Mouse (Mus musculus) left cerebral cortex, postnatal 36 days (tissue): ENCODE measurements around the gene Ankrd34a. TPM values are rescaled to one million over a fixed set of nuclear protein-coding genes. Genes with fewer than 3 reads are reported as not detected.

Experiments
- DNase-seq, 2 experiments: peaks; one replicate each; pipeline ENCODE4 v3.0.0; 2021 to 2022; ENCODE audit warnings: low spot score in 2 of 2, mixed read lengths in 1 of 2
- intact Hi-C: fragments of 180-260 bp; cut with DNase I; formaldehyde crosslinking; loops from one replicate; pipeline ENCODE4 v1.15.1; 2025
- total RNA-seq, 2 experiments: library from RNA; stranded (reverse); gene quantifications; 2 replicates each; pipeline ENCODE4 v1.2.3; 2021

The Ankrd34a gene
- total RNA-seq, 2 experiments from 2014 or later: 68.9 to 75.7 TPM

GRCm38 (mm10) chr3:96560881-96561668 lies 35.4 kb upstream of the Ankrd34a start:
- DNase-seq: no peak
- intact Hi-C loops: no loop called here

DNA sequence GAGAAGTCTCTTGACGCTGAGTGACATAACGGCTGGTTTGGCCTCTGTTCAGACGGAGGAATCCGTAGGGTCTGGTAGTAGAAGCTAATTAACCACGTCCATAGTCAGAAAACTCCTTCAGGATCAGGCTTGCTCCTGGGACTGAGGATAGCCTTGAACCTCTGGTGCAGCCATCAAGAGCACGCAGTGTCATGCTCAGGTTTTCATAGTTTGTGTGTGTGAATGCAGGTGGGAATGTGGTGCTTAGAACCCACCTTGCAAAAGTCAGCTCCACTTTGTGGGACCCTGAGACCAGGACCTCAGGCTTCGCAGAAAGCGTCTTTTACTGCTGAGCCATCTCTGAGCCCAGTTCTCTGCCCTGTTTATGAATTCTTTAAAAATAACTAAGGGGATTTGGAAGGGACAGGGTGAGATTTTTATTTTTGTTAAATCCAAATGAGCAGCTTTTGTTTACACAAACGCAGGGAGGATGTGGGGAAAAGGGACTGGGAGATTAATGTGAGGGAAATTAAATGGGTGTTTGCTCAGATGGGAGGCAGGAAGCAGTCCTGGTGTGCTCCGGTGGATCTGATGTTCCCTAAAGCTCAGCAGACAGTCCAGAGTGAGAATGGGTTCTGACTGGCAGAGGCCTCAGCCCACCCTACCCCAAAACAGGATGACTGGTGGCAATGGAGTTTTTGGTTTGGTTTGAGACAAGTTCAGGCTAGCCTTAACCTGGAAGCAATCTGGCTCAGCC lies 34.3 kb upstream of the Ankrd34a start:
- intact Hi-C loops: no loop called here
- DNase-seq: no peak

- DNase-seq: no peak
- intact Hi-C loops: no loop called here
Observed at GRCm38 (mm10) chr3:96563267-96563666, 33.2 kb upstream of the Ankrd34a start.

DNA sequence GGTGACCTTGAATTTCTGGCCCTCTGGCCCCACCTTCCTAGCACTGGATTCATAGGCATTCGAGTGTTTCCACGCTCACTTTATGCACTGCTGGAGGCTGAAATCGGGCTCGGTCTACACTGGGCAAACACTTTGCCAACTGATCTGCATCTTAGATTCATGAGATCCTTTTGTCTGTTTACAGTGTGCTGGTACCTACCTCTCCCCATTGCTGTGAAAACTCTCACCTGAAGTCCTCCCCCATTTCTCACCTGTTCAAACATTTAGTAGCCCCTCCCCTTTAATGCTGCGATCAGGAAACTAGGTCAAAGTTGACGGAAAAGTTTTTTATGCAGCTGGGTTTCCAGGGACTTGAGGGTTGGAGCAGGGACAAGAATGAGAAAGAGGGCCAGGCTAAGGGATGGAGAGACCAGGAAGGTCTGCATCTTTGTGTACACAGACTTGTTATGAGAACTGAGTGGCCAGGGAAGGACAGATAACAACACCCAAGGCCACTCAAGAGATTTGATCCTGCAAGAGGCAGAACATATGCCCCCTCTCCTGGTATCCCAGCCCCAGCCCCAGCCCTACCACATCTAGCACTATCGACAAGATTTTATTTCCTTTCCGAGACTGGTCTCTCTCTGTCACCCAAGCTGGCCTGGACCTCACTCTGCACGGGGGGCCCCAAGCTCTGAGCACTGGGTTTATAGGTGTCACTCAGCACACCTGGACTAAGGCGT lies 32.4 kb upstream of the Ankrd34a start:
- intact Hi-C loops: no loop called here
- DNase-seq: no peak

DNA sequence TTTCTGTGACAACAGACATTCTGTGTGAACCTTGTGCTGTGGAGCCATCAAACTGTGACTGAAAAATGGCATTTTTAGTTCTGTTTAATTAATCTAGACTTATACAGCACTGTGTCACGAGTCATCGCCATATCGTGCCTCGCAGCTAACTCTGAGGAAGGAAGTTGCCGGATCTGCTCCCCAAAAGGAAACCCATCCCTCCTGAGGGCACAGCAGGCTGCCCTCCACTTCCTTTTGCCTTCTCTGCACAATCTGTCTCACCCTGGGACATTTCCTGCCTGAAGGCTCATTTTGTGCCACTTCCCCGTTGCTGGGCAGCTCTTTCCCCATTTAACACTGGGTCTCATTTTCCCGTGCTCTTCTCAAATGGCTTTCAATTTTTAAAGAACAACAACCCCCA lies 31.8 kb upstream of the Ankrd34a start:
- DNase-seq: no peak
- intact Hi-C loops: no loop called here

GRCm38 (mm10) chr3:96565105-96565504 lies 31.3 kb upstream of the Ankrd34a start:
- intact Hi-C loops: no loop called here
- DNase-seq: no peak

DNA sequence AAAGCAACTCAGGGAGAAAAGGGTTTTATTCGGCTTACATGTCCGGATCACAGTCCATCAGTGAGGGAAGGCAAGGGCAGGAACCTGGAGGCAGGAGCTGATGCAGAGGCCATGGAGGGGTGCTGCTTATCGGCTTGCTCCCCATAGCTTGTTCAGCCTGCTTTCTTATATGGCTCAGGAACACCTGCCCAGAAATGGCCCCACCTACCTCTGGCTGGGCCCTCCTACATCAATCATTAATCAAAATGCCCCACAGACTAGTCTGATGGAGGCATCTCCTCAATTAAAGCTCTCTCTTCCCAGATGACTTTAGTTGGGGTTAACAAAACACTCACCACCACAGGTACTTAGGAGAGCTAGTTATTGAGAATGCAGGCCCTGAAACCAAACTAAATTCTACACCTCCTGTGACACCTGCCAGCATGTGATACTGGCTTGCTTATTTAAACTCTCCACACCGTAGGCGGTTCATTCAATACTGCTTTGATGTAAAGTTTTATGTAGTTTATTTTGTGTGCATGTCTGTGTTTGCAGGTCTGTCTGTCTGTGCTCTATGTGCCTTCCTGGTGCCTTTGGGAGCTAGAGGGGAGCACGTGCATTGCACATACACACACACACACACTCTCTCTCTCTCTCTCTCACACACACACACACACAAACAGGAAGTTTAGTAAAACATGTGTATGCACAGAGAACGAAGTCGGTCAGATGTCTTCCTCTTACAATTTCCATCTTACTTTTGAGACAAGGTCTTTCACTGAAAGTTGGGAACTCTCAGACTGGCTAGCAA lies 29.6 kb upstream of the Ankrd34a start:
- DNase-seq: no peak
- intact Hi-C loops: no loop called here

DNA sequence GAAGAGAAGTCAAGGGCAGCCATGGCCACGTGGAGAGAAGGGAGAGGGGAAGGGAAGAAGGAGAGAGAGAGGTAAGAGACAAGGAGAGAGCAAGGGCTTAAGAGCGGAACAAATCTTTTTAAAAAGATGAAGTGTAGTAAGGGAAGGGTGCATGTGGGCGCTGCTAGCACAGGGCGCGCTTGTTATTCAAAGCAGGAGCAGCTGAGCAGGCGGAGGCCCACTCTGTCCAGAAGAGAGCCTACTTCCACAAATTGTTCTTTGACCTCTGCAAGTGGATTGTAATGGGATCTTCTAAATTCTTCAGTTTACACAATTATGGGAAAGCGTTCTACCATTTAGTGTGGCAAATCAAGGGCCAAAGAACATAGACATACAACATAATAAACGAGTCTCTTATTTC lies 27.8 kb upstream of the Ankrd34a start:
- intact Hi-C loops: no loop called here
- no peak for DNase-seq

DNA sequence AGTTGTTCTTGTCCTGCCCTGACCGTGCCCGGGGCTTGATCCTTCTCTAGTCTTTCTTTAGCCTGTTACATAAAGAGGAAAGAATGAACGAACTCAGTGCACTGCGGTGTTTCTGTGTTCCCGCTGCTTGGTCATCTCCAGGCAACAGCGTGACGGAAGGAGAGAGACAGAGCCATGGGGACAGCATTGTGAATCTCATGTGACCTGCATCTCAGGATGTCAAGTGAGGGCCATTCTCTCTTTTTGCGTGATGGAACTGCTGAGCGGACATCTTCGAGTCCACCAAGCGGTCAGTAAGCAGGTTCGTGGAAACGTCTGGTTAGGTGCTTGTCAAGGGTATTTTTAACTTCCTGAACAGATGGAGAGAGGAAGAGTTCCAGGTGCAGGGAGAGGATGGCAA lies 26.9 kb upstream of the Ankrd34a start:
- no peak for DNase-seq
- intact Hi-C loops: no loop called here

GRCm38 (mm10) chr3:96569966-96570605 lies 26.4 kb upstream of the Ankrd34a start:
- no peak for DNase-seq
- intact Hi-C loops: no loop called here

DNA sequence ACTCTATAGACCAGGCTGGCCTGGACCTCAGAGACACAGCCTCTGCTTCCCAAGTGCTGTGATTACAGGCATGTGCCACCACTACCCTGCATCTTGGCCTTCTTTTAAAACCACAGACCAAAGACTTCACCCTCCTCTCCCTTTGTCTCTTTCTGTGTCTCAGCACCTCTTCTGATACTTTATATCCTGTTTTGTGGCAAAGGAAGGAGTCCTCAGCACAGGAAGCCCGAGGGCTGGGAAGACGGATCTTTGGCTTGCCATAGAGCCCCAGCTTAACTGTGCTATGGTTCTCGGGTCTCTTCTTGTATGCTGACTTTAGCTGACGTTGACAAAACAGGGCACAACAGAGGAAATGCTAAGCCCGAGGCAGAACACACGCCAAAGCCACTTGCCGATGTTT lies 25.8 kb upstream of the Ankrd34a start:
- no peak for DNase-seq
- intact Hi-C loops: no loop called here

DNA sequence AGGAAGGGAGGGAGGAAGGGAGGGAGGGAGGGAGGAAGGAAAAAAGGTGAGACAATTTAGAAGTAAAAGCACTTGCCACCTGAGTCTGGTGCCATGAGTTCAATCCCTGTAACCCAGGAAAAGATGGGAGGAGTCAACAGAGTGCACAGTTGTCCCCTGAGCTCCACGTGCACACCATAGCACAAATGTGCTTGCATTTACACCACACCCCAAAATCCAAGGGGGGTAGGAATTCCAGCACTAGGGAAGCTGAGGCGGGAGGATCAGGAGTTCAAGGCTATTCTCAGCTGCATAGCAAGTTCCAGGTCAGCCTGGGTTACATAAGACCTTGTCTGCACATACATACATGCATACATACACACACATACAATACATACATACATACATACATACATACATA lies 25.1 kb upstream of the Ankrd34a start:
- no peak for DNase-seq
- intact Hi-C loops: no loop called here

DNA sequence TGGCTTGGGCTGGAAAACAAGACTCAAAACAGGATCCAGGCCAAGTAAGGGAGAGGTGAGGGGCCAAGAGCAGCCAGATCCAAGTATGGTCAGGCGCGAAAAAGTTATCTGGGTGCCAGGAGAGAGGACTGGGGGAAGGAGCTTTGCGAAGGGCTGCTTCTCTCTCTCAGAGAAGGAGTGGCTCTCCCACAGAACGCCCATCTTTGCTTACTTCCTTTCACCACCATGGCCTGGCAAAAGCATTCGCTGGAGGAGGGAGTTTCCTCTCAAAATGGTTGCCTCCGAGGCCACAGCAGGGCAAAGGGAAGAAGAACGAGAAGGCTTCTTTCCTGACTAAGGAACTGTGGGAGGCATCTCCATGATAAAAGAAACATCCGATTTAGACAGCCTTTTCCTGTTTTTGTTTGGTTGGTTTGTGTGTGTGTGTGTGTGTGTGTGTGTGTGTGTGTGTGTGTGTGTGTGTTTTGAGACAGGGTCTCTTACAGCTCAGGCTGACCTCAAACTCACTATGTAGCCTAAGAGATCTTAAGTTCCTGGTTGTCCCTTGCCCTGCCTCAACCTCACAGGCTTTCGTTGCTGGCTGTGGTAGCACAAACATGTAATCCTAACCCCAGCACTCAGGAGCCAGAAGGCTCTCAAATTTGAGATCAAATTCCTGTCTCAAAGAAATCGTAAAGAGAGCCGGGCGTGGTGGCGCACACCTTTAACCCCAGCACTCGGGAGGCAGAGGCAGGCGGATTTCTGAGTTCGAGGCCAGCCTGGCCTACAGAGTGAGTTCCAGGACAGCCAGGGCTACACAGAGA lies 24.3 kb upstream of the Ankrd34a start:
- intact Hi-C loops: no loop called here
- no peak for DNase-seq

GRCm38 (mm10) chr3:96573611-96574511 lies 22.6 kb upstream of the Ankrd34a start:
- DNase-seq: no peak
- intact Hi-C loops: no loop called here

DNA sequence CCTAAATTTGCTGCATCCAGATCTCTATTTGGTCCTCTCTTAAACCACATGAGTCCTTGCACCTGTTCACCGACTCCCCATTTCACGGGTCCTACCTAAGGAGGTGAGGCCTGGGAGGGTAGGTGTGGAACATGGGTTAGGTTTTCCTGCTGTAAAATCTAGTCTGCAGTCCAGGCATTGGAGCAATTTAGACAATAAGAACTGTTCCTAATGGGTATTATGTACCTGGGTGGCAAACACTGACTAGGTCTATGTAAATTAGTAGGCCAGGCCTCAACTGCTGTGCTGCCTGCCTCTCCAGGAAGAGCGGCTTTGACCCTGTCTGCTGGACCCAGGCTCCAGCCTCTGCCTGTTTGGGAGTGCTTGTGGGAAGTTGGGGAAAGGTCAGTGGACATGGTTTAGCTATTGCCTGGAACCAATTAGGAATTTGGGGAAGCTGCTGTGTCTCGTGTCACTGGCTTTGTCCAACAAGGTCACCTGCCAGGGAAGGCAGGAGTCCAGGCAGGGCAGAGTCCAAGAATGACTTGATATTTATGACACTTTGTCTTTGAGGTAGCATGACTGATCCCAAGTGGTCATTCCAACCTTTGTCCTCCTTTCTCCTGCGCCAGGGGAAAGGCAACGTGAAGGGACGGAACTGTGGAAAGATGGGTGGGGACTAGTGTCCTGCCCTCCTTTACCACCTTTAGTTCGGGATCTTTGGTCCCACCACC lies 21.0 kb upstream of the Ankrd34a start:
- intact Hi-C loops: no loop called here

DNA sequence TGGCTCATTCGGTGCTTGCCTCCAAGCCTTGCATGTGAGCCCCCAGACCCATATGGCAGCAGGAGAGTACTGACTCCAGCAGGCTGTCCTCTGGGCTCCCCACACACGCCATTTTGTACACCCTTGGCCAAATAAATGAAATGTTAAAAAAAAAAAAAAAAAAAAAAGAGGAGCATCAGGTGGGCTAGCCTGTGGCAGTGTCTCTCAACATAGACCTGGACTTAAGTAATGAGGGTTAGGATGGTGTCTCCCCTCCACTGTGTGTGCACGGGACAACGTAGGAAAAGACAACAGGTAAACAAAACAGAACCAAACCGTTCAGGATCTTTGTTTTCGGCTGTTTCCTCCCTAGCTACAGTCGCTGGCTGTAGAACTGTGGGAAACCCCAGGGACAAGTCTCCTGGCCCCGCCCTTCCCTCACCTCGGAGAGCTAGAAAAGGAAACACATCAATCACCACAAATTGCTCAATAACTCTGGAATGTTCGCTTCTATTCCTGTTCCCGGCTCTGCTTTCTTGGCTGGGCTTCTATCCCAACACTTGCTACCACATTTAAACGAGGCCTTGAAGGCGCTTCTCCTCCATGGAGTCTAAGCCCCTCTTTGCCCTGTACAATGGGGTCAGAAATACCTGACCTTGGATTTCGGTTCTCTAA lies 20.3 kb upstream of the Ankrd34a start:
- no peak for DNase-seq
- intact Hi-C loops: loop anchor here (2.0 kb wide), 1 partner anchor 21 kb away; the partner anchor contains the start of gene Ankrd34a

More for the DNA sequence above, 21.0 kb upstream of the Ankrd34a start:
- no peak for DNase-seq
